Mouse (Mus musculus): ENCODE results near the gene Eef1g. TPM values are rescaled to one million over a fixed set of nuclear protein-coding genes. Genes with fewer than 3 reads are reported as not detected.

The Eef1g gene
- polyA plus RNA-seq, 1 experiment from 2014 or later: 618 TPM

DNA sequence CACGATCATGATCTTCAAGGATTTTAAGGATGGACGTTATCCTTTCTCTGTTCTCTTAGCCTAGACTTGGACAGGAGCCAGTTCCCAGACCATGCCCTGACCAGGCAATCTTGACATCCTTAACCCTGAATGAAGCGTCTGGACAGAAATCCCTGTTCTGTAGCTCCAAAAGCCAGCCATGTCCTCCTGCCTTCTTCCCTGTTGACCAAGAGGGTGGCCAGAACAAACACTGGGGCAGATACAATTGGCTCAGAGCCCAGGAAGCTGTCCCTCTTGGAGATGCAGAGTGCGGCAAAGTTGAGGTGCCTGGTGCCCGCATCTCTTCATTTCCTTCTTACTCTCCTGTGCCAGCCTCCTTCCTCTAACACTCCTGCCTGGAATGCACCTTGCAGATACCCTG, 19.1 kb downstream of the Eef1g start:
- WGBS: 74% methylated on average over 5 of the region's 5 CpGs
- Histone ChIP-seq H3K27ac (ENCODE audit: low read depth, low read length) (no peak overlapping the region), H3K9ac (ENCODE audit: low read depth, low read length) (no peak overlapping the region), H3K4me2 (no peak overlapping the region), H3K4me3 (ENCODE audit: low read depth, low read length) (no peak overlapping the region), H3K4me1 (replicated peaks; ENCODE audit: control insufficient read depth, insufficient read depth, low read length) (peaks cover 35% of the 10 kb centered on the region), H3K36me3 (ENCODE audit: control insufficient read depth, insufficient read depth, low read length) (no peaks in the 10 kb centered on the region; the same call in none of the 2 replicates), H3K27me3 (replicated peaks; ENCODE audit: control insufficient read depth, insufficient read depth, low read length) (peaks cover 28% of the 10 kb centered on the region), H3K9me3 (ENCODE audit: control insufficient read depth, low read length) (no peaks in the 10 kb centered on the region)
- ATAC-seq (replicated peaks; ENCODE audit: low FRiP score) (no peak), DNase-seq (ENCODE audit: low spot score) (no peak)

- WGBS: 61% methylated on average over 2 of the region's 2 CpGs
- DNase-seq (ENCODE audit: low spot score) (no peak), ATAC-seq (replicated peaks; ENCODE audit: low FRiP score) (no peak)
- no peak overlapping the region for H3K4me2 ChIP-seq
- H3K9me3 ChIP-seq (ENCODE audit: control insufficient read depth, low read length): no peaks in the 10 kb centered on the region
- peaks cover 35% of the 10 kb centered on the region for H3K27me3 ChIP-seq (replicated peaks; ENCODE audit: control insufficient read depth, insufficient read depth, low read length)
- no peaks in the 10 kb centered on the region; the same call in 1 of the 2 replicates for H3K36me3 ChIP-seq (ENCODE audit: control insufficient read depth, insufficient read depth, low read length)
- H3K4me1 ChIP-seq (replicated peaks; ENCODE audit: control insufficient read depth, insufficient read depth, low read length): peaks cover 31% of the 10 kb centered on the region
- no peak overlapping the region for H3K9ac ChIP-seq (ENCODE audit: low read depth, low read length)
- H3K4me3 ChIP-seq (ENCODE audit: low read depth, low read length): no peak overlapping the region
- no peak overlapping the region for H3K27ac ChIP-seq (ENCODE audit: low read depth, low read length)
Observed at GRCm38 (mm10) chr19:8987816-8988215, 21.0 kb downstream of the Eef1g start.

- 28% methylated on average over 15 of the region's 15 CpGs for WGBS
- peaks cover 27% of the 10 kb centered on the region for H3K4me1 ChIP-seq (replicated peaks; ENCODE audit: control insufficient read depth, insufficient read depth, low read length)
- H3K4me3 ChIP-seq (ENCODE audit: low read depth, low read length): peak overlapping the region; percentile 61
- DNase-seq (ENCODE audit: low spot score): no peak
- H3K9ac ChIP-seq (ENCODE audit: low read depth, low read length): no peak overlapping the region
- peaks cover 35% of the 10 kb centered on the region for H3K27me3 ChIP-seq (replicated peaks; ENCODE audit: control insufficient read depth, insufficient read depth, low read length)
- H3K36me3 ChIP-seq (ENCODE audit: control insufficient read depth, insufficient read depth, low read length): no peaks in the 10 kb centered on the region; the same call in 1 of the 2 replicates
- peak overlapping the region; percentile 95 for H3K4me2 ChIP-seq
- ATAC-seq (replicated peaks; ENCODE audit: low FRiP score): no peak
- H3K27ac ChIP-seq (ENCODE audit: low read depth, low read length): no peak overlapping the region
- no peaks in the 10 kb centered on the region for H3K9me3 ChIP-seq (ENCODE audit: control insufficient read depth, low read length)
Observed at GRCm38 (mm10) chr19:8988346-8989065, 21.7 kb downstream of the Eef1g start.

- Histone ChIP-seq H3K4me3 (ENCODE audit: low read depth, low read length) (peak within 1 kb of the TSS; percentile 61), H3K36me3 (ENCODE audit: control insufficient read depth, insufficient read depth, low read length) (no peaks in the 10 kb centered on the region), H3K4me2 (peak within 1 kb of the TSS; percentile 95), H3K27ac (ENCODE audit: low read depth, low read length) (peak within 1 kb of the TSS; percentile 56; the same call in 1 of the 2 replicates), H3K4me1 (replicated peaks; ENCODE audit: control insufficient read depth, insufficient read depth, low read length) (peaks cover 24% of the 10 kb centered on the region), H3K9ac (ENCODE audit: low read depth, low read length) (peak within 1 kb of the TSS; percentile 64), H3K9me3 (ENCODE audit: control insufficient read depth, low read length) (no peaks in the 10 kb centered on the region), H3K27me3 (replicated peaks; ENCODE audit: control insufficient read depth, insufficient read depth, low read length) (peaks cover 35% of the 10 kb centered on the region)
- ATAC-seq (replicated peaks; ENCODE audit: low FRiP score): peak; percentile 65
- peak; percentile 69 for DNase-seq (ENCODE audit: low spot score)
- WGBS: under 1% methylated on average over 42 of the region's 42 CpGs
Observed at GRCm38 (mm10) chr19:8989066-8989566, 22.3 kb downstream of the Eef1g start, which contains the start of gene Ahnak. TSS of gene Ahnak (plus strand) at chr19:8989284.

GRCm38 (mm10) chr19:8989567-8990431, 23.0 kb downstream of the Eef1g start:
- Histone ChIP-seq H3K27ac (ENCODE audit: low read depth, low read length) (0 out of 2 replicates have a peak overlapping the region, but pooled peaks have one; percentile 56), H3K4me2 (peak overlapping the region; percentile 95), H3K9me3 (ENCODE audit: control insufficient read depth, low read length) (no peaks in the 10 kb centered on the region), H3K36me3 (ENCODE audit: control insufficient read depth, insufficient read depth, low read length) (no peaks in the 10 kb centered on the region), H3K9ac (ENCODE audit: low read depth, low read length) (peak overlapping the region; percentile 64), H3K27me3 (replicated peaks; ENCODE audit: control insufficient read depth, insufficient read depth, low read length) (peaks cover 35% of the 10 kb centered on the region), H3K4me1 (replicated peaks; ENCODE audit: control insufficient read depth, insufficient read depth, low read length) (peaks cover 20% of the 10 kb centered on the region), H3K4me3 (ENCODE audit: low read depth, low read length) (peak overlapping the region; percentile 61)
- WGBS: under 1% methylated on average over 53 of the region's 53 CpGs
- ATAC-seq (replicated peaks; ENCODE audit: low FRiP score) (peak; percentile 40; the same call in 1 of the 2 replicates), DNase-seq (ENCODE audit: low spot score) (peak; percentile 67)

GRCm38 (mm10) chr19:8990432-8991102, 23.7 kb downstream of the Eef1g start:
- H3K9me3 ChIP-seq (ENCODE audit: control insufficient read depth, low read length): no peaks in the 10 kb centered on the region
- H3K27me3 ChIP-seq (replicated peaks; ENCODE audit: control insufficient read depth, insufficient read depth, low read length): peaks cover 35% of the 10 kb centered on the region
- ATAC-seq (replicated peaks; ENCODE audit: low FRiP score): 0 out of 2 replicates have a peak, but pooled peaks have one; percentile 1
- WGBS: 20% methylated on average over 15 of the region's 15 CpGs
- H3K4me2 ChIP-seq: peak overlapping the region; percentile 95
- DNase-seq (ENCODE audit: low spot score): peak; percentile 46
- H3K27ac ChIP-seq (ENCODE audit: low read depth, low read length): 0 out of 2 replicates have a peak overlapping the region, but pooled peaks have one; percentile 56
- H3K9ac ChIP-seq (ENCODE audit: low read depth, low read length): peak overlapping the region; percentile 41; the same call in 1 of the 2 replicates
- peak overlapping the region; percentile 61 for H3K4me3 ChIP-seq (ENCODE audit: low read depth, low read length)
- peaks cover 20% of the 10 kb centered on the region for H3K4me1 ChIP-seq (replicated peaks; ENCODE audit: control insufficient read depth, insufficient read depth, low read length)
- H3K36me3 ChIP-seq (ENCODE audit: control insufficient read depth, insufficient read depth, low read length): no peaks in the 10 kb centered on the region

GRCm38 (mm10) chr19:8991245-8991870, 24.5 kb downstream of the Eef1g start:
- H3K4me3 ChIP-seq (ENCODE audit: low read depth, low read length): no peak overlapping the region; the same call in 1 of the 2 replicates
- H3K4me1 ChIP-seq (replicated peaks; ENCODE audit: control insufficient read depth, insufficient read depth, low read length): peaks cover 20% of the 10 kb centered on the region
- no peaks in the 10 kb centered on the region for H3K9me3 ChIP-seq (ENCODE audit: control insufficient read depth, low read length)
- WGBS: 57% methylated on average over 4 of the region's 4 CpGs
- ATAC-seq (replicated peaks; ENCODE audit: low FRiP score) (no peak), DNase-seq (ENCODE audit: low spot score) (no peak)
- no peak overlapping the region for H3K27ac ChIP-seq (ENCODE audit: low read depth, low read length)
- peak overlapping the region; percentile 95 for H3K4me2 ChIP-seq
- no peak overlapping the region for H3K9ac ChIP-seq (ENCODE audit: low read depth, low read length)
- peaks cover 35% of the 10 kb centered on the region for H3K27me3 ChIP-seq (replicated peaks; ENCODE audit: control insufficient read depth, insufficient read depth, low read length)
- H3K36me3 ChIP-seq (ENCODE audit: control insufficient read depth, insufficient read depth, low read length): no peaks in the 10 kb centered on the region
